Mouse (Mus musculus) activated CD4-positive, CD25-positive, alpha-beta regulatory T cell, adult 4 months (primary cell): Measurements from ENCODE around the gene Qars. TPM values are rescaled to one million over a fixed set of nuclear protein-coding genes. Genes with fewer than 3 reads are reported as not detected.

Experiments
- ATAC-seq: one replicate; pipeline ENCODE4 v1.8.0; 2017
- polyA plus RNA-seq, 2 experiments: library from polyadenylated mRNA; unstranded; fragments of 100-300 nt; shearing (Covaris generic); gene quantifications; one replicate each; pipeline ENCODE4 v1.2.1; 2017

Gene Qars
- polyA plus RNA-seq, 2 experiments from 2014 or later: 131 to 141 TPM

DNA sequence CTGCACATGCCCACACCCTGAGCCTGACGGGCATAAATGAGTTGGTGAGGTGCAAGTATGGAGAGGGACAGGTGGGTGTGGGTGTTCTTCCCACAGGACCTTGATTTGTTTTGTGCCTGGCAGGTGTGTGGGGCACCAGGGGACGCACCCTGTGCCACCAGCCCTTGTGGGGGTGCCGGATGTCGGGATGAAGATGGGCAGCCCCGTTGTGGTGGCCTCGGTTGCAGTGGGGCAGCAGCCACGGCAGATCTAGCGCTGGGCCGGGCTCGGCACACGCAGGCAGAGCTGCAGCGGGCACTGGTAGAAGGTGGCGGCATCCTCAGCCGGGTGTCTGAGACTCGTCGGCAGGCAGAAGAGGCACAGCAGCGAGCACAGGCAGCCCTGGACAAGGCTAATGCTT is 19.1 kb upstream of the Qars start:
- no peak for ATAC-seq

DNA sequence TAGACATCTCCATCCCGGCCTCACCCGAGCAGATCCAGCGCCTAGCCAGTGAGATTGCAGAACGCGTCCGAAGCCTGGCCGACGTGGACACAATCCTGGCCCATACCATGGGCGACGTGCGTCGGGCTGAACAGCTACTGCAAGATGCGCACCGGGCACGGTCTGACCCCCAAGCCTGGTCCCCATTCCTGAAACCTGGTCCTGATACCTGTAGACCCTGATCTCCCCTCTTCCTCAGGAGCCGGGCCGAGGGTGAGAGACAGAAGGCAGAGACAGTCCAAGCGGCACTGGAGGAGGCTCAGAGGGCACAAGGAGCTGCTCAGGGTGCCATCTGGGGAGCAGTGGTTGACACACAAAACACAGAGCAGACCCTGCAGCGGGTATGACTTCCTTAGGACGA is 18.3 kb upstream of the Qars start:
- ATAC-seq: no peak

- no peak for ATAC-seq
Measured at GRCm38 (mm10) chr9:108489702-108490558, 17.6 kb upstream of the Qars start.

DNA sequence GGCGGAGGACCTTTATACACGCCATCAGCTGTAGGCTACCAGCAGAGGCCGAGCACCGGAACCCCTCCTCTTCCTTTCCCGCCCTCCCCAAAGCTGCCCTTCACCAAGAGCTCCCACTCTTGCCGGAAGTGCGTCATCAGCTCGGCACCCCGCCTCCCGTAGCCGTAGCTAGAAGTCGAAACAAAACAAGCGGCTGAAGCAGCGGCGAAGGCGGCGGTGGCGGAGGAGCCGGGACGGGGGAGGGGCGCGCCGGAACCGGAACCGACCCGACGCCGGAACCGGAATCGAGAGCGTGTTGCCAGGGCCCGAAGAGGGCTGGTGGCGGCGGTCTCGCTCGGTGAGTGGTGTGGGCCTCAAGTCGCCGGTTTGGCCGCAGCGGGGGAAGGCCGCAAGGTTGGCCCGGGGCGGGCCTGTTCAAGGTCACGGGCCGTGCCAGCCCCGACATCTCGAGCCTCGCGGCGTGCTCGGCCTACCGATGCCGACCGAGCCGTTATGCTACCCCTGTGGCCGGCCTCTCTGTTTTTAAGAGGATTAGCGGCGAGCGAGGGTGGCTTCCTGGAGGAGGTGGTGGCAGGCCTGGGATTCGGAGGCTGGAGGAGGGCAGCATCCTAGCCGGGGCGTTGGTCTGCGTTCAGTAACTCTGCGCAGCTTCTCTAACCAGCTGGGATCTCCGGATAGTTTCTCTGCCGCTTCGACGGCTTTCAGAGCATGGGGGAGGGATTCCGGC is 16.8 kb upstream of the Qars start, which contains the start of gene Usp19:
Gene Usp19, plus strand, starts transcription at position 44 of the 727 bp plus-strand sequence.
- peak; percentile 93 for ATAC-seq

GRCm38 (mm10) chr9:108491286-108491580 is 16.3 kb upstream of the Qars start:
- no peak for ATAC-seq

- no peak for ATAC-seq
Measured at GRCm38 (mm10) chr9:108492043-108492750, 15.3 kb upstream of the Qars start.

GRCm38 (mm10) chr9:108493246-108493645 is 14.3 kb upstream of the Qars start:
- no peak for ATAC-seq

DNA sequence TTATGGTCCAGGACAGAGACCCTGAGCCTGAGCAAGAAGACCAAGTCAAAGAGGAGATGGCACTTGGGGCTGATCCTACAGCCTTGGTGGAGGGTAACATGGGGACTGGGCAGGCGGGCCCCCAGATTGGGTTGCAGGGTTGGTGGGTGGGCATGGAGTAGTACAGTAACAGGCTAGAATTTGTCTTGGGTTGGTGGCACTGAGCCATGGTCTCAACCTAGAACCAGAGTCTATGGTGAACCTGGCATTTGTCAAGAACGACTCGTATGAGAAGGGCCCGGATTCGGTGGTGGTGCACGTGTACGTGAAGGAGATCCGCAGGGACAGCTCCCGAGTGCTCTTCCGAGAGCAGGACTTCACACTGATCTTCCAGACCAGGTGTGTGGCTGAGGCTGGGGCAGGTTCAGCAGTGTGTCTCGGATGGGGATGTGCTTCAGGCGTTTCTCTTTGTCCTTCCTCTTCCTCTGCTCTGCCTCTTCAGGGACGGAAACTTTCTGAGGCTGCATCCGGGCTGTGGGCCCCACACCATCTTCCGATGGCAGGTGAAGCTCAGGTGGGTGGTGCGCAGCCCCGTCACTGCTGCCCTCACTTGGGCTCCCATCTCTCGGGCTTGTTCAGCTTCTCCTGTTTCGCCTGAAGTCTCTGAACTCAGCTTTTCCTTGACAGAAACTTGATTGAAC is 13.2 kb upstream of the Qars start:
- no peak for ATAC-seq

GRCm38 (mm10) chr9:108494905-108495304 is 12.6 kb upstream of the Qars start:
- ATAC-seq: no peak

GRCm38 (mm10) chr9:108499231-108499630 is 8.3 kb upstream of the Qars start:
- no peak for ATAC-seq

GRCm38 (mm10) chr9:108499943-108500342 is 7.6 kb upstream of the Qars start:
- no peak for ATAC-seq

GRCm38 (mm10) chr9:108506901-108507300 is 605 bp upstream of the Qars start:
- ATAC-seq: no peak

DNA sequence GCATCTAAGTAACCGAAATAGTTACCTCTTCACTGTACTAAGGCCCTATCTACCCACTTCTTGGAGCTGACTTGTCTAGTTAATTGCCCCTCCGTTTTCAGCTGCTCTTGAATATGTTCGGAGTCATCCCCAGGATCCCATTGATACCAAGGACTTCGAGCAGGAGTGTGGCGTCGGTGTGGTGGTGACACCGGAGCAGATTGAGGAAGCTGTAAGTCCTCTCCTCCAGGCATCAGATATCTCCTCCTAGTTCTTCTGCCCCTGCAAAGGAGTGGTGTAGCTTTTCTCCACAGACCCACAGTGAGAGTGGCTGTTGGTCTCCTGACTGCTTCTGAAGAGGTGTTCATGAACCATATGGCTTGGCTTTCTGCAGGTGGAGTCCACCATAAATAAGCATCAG is 1.3 kb downstream of the Qars start:
- no peak for ATAC-seq

GRCm38 (mm10) chr9:108516380-108517251 is 9.1 kb downstream of the Qars start, which contains the start of gene Qrich1:
Gene Qrich1 (plus strand): TSS chr9:108516806.
- peak; percentile 89 for ATAC-seq

GRCm38 (mm10) chr9:108517253-108517930 is 9.9 kb downstream of the Qars start:
- peak; percentile 2 for ATAC-seq

- ATAC-seq: peak; percentile 52
Measured at GRCm38 (mm10) chr9:108517931-108518332, 10.4 kb downstream of the Qars start.

DNA sequence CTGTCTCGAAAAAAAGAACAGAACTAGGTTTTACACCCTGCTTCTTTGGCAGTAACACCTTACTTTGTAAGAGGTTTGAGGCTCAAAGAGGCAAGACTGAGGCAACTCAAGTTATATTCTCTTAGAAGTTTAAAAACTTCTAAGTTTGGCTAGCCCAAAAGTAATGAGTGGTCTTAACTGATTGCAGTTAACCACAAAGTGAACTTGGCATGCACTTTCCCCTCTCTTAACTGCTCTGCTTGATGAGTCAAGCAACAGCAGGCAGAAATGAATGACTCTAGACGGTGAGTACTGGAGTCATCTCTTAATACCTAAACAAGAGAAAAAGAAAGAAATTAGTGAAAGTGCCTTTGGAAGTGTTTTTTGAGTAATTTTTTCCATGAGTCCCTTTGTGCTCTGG is 14.1 kb downstream of the Qars start:
- ATAC-seq: no peak

DNA sequence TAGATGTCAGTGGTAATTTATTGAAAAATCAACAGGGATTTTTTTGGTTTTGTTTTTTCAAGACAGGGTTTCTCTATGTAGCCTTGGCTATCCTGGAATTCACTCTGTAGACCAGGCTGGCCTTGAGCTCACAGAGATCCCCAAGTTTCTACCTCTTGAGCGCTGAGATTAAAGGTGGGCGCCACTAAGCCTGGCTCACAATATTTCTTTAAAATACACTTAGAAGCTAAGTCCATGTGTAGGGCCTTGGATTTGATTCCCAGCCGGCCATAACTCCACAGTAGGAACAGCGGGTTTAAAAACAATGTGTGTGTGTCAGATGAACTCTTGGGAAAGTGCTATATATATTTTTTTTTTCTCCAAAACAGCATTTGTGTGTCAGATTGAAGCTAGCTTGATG is 15.8 kb downstream of the Qars start:
- ATAC-seq: no peak

GRCm38 (mm10) chr9:108525400-108525799 is 17.9 kb downstream of the Qars start:
- no peak for ATAC-seq

GRCm38 (mm10) chr9:108530954-108531353 is 23.4 kb downstream of the Qars start:
- ATAC-seq: no peak

DNA sequence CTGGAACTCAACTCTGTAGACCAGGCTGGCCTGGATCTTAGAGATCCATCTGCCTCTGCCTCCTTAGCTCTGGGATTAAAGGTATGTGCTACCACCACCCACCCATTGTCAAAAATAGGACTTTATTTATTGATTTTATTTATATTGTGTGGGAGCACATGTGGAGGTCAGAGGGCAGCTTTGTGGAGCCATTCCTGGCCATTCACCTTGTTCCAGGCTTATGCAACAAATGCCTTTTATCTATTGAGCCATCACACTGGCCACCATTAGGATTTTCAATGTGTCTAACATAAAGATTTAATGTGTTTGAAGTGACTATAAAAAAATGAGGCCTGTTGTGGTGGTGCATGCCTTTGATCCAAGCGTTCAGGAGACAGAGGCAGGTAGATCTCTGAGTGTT is 24.0 kb downstream of the Qars start:
- ATAC-seq: no peak
